Mouse (Mus musculus) testis, postnatal 14 days (tissue): Measurements from ENCODE around the gene Efnb2.

Experiments used
- DNase-seq: peaks from one replicate; pipeline ENCODE4 v3.0.0; 2021; ENCODE audit warnings: low spot score

Gene Efnb2

GRCm38 (mm10) chr8:8569280-8569679 lies 91.8 kb downstream of the Efnb2 start:
- DNase-seq = no peak

GRCm38 (mm10) chr8:8568215-8568773 lies 92.7 kb downstream of the Efnb2 start:
- no peak for DNase-seq
